Mouse (Mus musculus) stomach, postnatal 0 days (tissue): ENCODE measurements at regions not wholly inside any gene's neighbourhood (a gene's known extent, or its start where the extent isn't known, plus 50 kb on each side); places are given as distances from the start of the nearest gene placed in this dataset.

Source experiments
- CTCF ChIP-seq: IDR thresholded peaks from 2 replicates; pipeline ENCODE4 v1.5.1; 2016; ENCODE audit warnings: antibody characterized with exemption, low read depth, mild to moderate bottlenecking, moderate library complexity
- EP300 ChIP-seq: optimal IDR thresholded peaks from 2 replicates; pipeline ENCODE3; 2016; ENCODE audit warnings: antibody characterized with exemption

DNA sequence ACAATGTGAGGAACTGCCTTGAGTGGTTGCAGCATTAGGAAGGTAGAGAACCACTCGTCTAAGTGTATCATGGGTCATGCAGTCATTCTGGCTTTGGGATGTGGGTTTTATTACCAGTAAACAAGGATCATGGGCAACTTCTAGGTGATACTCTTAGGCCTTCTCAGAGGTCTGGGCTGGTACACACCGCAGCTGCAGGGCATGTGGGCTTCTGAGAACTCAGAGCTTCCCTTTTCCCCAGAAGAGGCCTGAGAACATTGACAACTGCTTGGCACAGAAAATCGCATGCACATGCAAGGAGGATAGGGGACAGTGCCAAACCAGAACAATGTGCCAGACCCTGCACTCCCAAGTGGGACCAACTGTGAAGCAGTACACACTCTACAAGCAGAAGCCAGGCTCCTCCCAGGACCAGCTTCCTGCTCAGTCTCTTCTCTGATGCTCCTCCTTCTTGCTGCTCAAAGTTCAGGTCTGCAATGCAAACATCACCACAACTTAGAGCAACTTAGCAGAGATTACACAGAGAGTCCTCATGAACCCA, 94.3 kb downstream of the Cops8 start:
- no peak for TF ChIP-seq CTCF
- no peak for TF ChIP-seq EP300
